Mouse (Mus musculus) cerebellum, adult 8-10 months (tissue): ENCODE measurements at regions not wholly inside any gene's neighbourhood (a gene's known extent, or its start where the extent isn't known, plus 50 kb on each side); places are given as distances from the start of the nearest gene placed in this dataset.

Source experiments
- DNase-seq: peaks from one replicate; pipeline ENCODE4 v3.0.0; 2022

DNA sequence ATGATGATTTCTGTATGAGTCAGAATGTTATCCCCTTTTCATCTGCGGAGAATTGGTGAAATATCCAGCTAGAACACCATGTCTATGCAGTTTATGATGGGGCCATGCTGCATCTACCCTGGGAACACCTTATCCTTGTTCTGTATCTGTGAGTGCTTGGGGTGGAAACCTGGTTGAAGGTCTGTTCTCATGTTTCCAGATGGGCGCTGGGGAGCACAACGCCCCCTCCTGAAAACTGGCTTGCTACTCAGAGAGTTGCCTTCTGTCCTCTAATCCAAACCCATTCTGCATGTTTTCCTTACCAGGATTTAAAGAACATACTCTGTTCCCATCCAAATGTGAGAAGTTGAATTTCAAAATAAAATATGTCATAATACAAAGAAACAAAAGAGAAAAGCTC lies 1239.5 kb upstream of the Zeb2 start:
- DNase-seq = no peak

- DNase-seq = no peak
These were observed 1223.5 kb upstream of the Zeb2 start for GRCm38 (mm10) chr2:46340694-46341093.

DNA sequence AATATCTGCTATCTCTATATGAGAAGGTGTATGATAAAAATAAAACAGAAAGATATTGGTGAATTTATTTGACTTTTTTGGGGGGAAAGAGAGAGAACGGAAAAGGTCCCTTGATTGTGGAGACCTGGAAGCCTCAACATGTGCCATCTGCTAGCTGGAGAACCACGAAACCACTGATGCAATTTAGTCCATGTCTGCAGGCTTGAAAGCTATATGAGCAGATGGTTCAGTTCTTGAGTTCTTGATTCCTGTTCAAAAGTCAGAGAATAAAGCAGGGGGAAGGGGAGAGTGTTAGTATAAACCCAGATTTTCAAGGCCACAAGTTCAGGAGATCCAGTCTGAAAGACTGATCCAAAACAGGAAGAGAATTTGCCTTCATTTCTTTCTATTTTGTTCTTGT lies 1199.5 kb upstream of the Zeb2 start:
- no peak for DNase-seq

DNA sequence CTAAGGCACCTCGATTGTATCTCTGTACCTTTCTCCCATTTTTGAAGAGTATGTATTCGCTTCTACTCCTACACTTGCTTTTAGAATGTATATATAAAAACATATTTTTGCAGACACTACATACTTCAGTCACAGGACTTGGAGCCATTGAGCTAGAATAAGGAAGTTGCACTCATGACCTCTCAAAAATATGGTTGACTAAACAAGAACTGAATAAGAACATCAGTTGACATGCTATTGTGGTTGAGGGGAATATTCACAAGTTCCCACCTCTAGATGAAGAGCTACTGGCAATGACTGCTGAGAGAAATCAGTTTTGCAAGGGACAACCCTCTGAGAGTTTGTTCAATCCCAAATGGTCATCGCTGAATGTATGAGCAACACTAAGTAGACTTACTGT lies 1198.0 kb upstream of the Zeb2 start:
- DNase-seq = no peak

GRCm38 (mm10) chr2:46307582-46308153 lies 1190.5 kb upstream of the Zeb2 start:
- DNase-seq = no peak

DNA sequence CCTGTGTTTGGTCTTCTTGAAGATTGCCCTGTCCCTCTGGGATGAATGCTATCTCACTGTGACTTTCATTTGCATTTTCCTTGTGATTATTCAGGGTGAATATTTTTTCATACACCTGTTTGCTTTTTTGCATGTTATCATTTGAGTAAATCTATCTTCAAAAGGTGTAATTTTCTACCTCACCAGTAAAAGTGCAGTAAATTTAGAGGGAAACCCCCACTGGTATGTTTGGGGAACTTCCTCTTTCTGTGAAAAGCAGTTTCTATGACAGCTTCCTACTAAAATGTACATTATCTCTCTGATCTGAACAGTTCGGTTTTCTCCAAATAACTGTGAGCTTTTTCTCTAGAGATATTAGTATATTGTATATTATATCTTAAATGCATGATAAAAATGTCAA lies 1185.4 kb upstream of the Zeb2 start:
- no peak for DNase-seq

DNA sequence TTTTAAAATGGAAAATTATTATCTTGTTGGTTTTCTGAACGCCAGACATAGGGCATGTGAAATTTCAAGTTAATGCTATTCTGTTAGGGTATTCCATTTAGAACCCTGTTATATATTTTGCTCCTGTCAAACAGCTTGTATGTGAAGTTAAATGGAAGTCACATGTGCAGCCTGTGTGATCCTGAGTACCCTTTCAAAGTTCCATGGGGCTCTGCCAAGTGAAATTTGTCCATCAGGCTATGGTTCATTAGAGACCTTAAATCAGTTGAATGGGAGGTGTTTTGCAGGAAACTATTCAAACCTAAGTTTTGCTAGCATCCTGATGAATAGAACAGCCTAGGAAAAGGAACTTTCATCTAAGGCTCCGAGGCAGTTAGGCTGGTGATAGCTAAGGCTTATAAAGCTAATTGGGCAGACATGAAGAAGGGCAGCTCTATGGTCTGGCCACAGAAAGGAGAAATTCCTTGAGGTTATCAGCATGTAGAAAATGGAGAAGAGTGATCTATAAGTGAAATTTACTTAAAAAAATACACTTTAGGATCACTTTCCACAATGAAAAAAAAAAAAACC lies 1180.2 kb upstream of the Zeb2 start:
- no peak for DNase-seq

GRCm38 (mm10) chr2:46283929-46284598 lies 1166.9 kb upstream of the Zeb2 start:
- no peak for DNase-seq

DNA sequence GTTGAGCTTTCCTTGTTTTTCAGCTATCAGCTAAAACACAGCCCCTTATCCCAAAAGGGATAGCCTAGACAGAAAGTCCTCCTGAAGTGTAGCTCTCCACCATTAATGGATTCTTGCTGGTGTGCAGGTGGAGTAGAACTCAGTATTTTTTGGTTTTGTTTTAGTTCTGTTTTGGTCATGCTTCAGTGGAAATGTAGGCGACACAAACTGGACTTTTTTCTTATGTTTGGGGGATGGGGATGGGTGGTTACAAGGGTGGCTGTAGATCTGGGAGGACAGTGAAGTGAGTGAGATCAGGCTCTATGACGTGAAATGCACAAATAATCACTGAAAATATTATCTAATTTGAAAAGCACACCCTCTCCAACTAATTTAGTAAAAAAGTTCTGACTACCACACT lies 1163.6 kb upstream of the Zeb2 start:
- no peak for DNase-seq

GRCm38 (mm10) chr2:46261618-46262017 lies 1144.4 kb upstream of the Zeb2 start:
- no peak for DNase-seq

- DNase-seq = no peak
These were observed 1134.4 kb upstream of the Zeb2 start for GRCm38 (mm10) chr2:46251562-46251961.

DNA sequence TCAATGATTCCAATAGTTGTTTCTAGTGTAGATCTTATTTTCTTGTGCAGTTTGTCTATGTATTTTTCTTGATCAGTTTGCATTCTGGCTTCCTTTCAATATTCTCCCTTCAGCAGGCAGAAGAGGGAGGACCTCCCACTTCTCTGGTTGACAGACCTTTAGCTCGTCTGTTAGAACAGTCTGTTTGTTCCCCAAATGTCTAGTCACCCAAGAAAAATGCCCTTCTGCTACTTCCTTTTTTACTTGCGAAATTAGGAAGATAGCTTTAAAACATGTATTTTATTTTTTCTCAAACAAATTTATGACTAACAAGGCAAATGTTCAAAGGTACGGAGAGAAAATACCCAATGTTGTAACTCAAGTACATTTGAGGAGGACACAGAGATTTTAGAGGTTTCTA lies 1128.5 kb upstream of the Zeb2 start:
- DNase-seq = no peak

DNA sequence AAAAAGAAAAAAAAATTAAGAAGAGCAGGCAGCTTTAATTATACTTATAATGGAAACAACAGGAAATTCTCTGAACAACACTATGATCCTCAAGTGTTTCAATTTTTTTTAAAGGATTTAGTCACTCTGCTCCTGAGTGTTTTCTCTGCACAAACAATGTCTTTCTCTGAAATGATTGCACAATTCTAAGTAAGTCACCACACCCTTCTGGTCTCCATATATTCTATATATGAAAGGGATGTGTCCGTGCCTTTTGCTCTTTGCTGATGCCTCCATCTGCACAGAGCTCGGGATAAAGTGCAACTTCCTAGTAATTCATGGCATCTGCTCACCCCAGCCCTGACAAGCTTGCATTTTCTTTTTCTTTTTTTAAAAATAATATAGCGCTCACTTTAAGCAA lies 1127.5 kb upstream of the Zeb2 start:
- DNase-seq = no peak

- no peak for DNase-seq
These were observed 1125.6 kb upstream of the Zeb2 start for GRCm38 (mm10) chr2:46242806-46243205.

- DNase-seq = no peak
These were observed 1122.7 kb upstream of the Zeb2 start for GRCm38 (mm10) chr2:46239874-46240273.

GRCm38 (mm10) chr2:46230791-46231450 lies 1113.7 kb upstream of the Zeb2 start:
- no peak for DNase-seq

- DNase-seq = no peak
These were observed 1101.3 kb upstream of the Zeb2 start for GRCm38 (mm10) chr2:46218336-46218957.

- DNase-seq = no peak
These were observed 1082.1 kb upstream of the Zeb2 start for GRCm38 (mm10) chr2:46199341-46199740.

- DNase-seq = no peak
These were observed 1070.2 kb upstream of the Zeb2 start for GRCm38 (mm10) chr2:46187265-46187888.

DNA sequence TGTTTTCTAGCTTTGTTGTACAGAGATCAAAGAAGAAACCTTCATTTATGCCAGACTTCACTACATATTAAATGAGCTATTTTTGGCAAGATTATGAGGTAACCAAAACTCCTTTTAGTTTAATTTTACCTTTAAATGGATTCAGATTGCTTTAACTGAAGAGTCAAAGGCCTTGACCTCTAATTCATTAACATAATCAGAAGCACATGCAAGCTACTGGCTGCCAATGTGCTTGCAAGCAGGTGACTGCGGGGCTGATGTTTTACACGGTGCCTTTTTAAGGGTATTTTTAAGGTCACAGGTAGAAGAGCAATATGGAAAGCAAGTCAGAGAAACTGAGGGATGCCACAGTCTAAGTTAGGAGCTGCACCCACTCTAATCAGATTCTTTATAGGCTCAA lies 1066.0 kb upstream of the Zeb2 start:
- no peak for DNase-seq

- DNase-seq = no peak
These were observed 1062.5 kb upstream of the Zeb2 start for GRCm38 (mm10) chr2:46179741-46180140.

GRCm38 (mm10) chr2:46168488-46168887 lies 1051.3 kb upstream of the Zeb2 start:
- no peak for DNase-seq

DNA sequence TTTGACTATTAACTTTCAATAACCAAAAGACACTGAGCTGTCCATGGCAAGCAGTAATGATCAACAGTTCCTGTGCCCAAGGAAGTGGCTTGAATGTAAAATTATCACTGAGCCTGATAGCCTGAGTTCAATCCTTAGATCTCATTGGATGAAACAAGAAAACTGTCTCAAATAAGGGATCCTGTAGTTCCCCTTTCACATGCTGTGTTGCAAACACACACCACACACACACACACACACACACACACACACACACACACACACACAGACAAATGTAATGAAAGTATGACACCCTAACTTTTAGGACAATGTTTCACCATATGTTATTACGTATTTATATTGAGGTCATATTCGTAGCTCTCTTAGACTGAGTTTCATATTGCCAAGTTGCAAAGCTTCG lies 1032.7 kb upstream of the Zeb2 start:
- no peak for DNase-seq
